24 mouse cellular contexts compared by ENCODE assay signal in genomic region chr7:71043789-71044188, GRCm38 (mm10).
"Had no signal": no experiment of that assay in that cellular context is flagged by ENCODE, and none has a peak within 500 bp of the region (broad histone marks: within the 10 kb centered on the region; RNA-seq: fewer than 3 reads in every experiment).

No protein-coding gene starts in this region.

- H3K27me3 ChIP-seq: heart, embryonic 13.5 days; heart, embryonic 15.5 days; hindbrain, embryonic 13.5 days; hindbrain, embryonic 15.5 days; limb, embryonic 15.5 days; liver, embryonic 12.5 days had no signal

- H3K4me3 ChIP-seq: heart, adult 2 months; heart, embryonic 13.5 days; heart, embryonic 15.5 days; hindbrain, embryonic 13.5 days; hindbrain, embryonic 15.5 days; limb, embryonic 15.5 days; liver, embryonic 12.5 days had no signal

- H3K36me3 ChIP-seq: heart, embryonic 13.5 days; heart, embryonic 15.5 days; hindbrain, embryonic 13.5 days; hindbrain, embryonic 15.5 days; limb, embryonic 15.5 days; liver, embryonic 12.5 days had no signal

- H3K9ac ChIP-seq: heart, embryonic 13.5 days; heart, embryonic 15.5 days; hindbrain, embryonic 13.5 days; hindbrain, embryonic 15.5 days; limb, embryonic 15.5 days; liver, embryonic 12.5 days; liver, embryonic 14.5 days had no signal

- H3K9me3 ChIP-seq: heart, embryonic 13.5 days; heart, embryonic 15.5 days; hindbrain, embryonic 13.5 days; hindbrain, embryonic 15.5 days; limb, embryonic 15.5 days; liver, embryonic 12.5 days had no signal

- H3K4me1 ChIP-seq: heart, embryonic 15.5 days; liver, embryonic 12.5 days had no signal

- H3K27ac ChIP-seq: heart, adult 2 months; heart, embryonic 13.5 days; heart, embryonic 15.5 days; hindbrain, embryonic 13.5 days; hindbrain, embryonic 15.5 days; hindbrain, postnatal 0 days; kidney, postnatal 0 days; limb, embryonic 15.5 days; liver, embryonic 12.5 days; liver, embryonic 14.5 days had no signal

- H3K4me2 ChIP-seq: heart, embryonic 11.5 days; heart, embryonic 13.5 days; heart, embryonic 15.5 days; hindbrain, embryonic 13.5 days; hindbrain, embryonic 15.5 days; limb, embryonic 15.5 days; liver, embryonic 12.5 days had no signal

- DNase-seq: gastrocnemius, postnatal 14 days; gastrocnemius, postnatal 36 days; heart, adult 11 months; heart, adult 2 months; heart, postnatal 14 days; heart, postnatal 36 days; kidney, adult 11 months; kidney, adult 2 months; kidney, adult 9 months; kidney, postnatal 14 days; kidney, postnatal 36 days; layer of hippocampus, adult 9-11 months; layer of hippocampus, postnatal 36 days had no signal

- ATAC-seq: hindbrain, postnatal 0 days; intestine, embryonic 16.5 days; liver, embryonic 12.5 days had no signal
